Mouse (Mus musculus) MEL (cell line): ENCODE data around the gene Slco3a1. TPM values are rescaled to one million over a fixed set of nuclear protein-coding genes. Genes with fewer than 3 reads are reported as not detected.

Experiments
- DNase-seq: peaks from one replicate; pipeline ENCODE4 v3.0.0; 2011; ENCODE audit warnings: low read depth, low spot score
- H3K27ac ChIP-seq: 2 replicates; pipeline ENCODE4 v1.5.1; 2012; ENCODE audit warnings: low read depth, mild to moderate bottlenecking, control low read depth, low read length, moderate library complexity; ENCODE audit not compliant: control insufficient read depth
- H3K27me3 ChIP-seq, 2 experiments: fragments of 150-350 bp in 1 of 2; sonication (generic) in 1 of 2; 2 replicates each; pipeline ENCODE4 v1.6.1; 2012; ENCODE audit warnings: low read length in 2 of 2, mild to moderate bottlenecking in 2 of 2, improper control_type of control experiment in 1 of 2, moderate library complexity in 1 of 2; ENCODE audit not compliant: insufficient read depth in 2 of 2, control insufficient read depth in 1 of 2
- H3K36me3 ChIP-seq, 2 experiments: 2 replicates each; pipeline ENCODE4 v1.6.1; 2012 to 2014; ENCODE audit warnings: low read length in 2 of 2, improper control_type of control experiment in 1 of 2, inconsistent platforms in 1 of 2, mild to moderate bottlenecking in 1 of 2; ENCODE audit not compliant: insufficient read depth in 2 of 2, control insufficient read depth in 1 of 2
- H3K4me1 ChIP-seq, 2 experiments: fragments of 150-350 bp in 1 of 2; sonication (generic) in 1 of 2; 2 replicates each; pipeline ENCODE4 v1.6.1; 2012; ENCODE audit warnings: low read length in 2 of 2, improper control_type of control experiment in 1 of 2, mild to moderate bottlenecking in 1 of 2; ENCODE audit not compliant: insufficient read depth in 2 of 2, control insufficient read depth in 1 of 2
- H3K4me3 ChIP-seq, 2 experiments: fragments of 150-350 bp in 1 of 2; sonication (generic) in 1 of 2; 2 replicates each; pipeline ENCODE4 v1.5.1; 2012; ENCODE audit warnings: low read depth in 2 of 2, low read length in 2 of 2, mild to moderate bottlenecking in 2 of 2, moderate library complexity in 2 of 2, control low read depth in 1 of 2, improper control_type of control experiment in 1 of 2; ENCODE audit not compliant: control insufficient read depth in 1 of 2, insufficient read depth in 1 of 2
- H3K79me2 ChIP-seq: 2 replicates; pipeline ENCODE4 v1.6.1; 2012; ENCODE audit warnings: mild to moderate bottlenecking, low read length, moderate library complexity; ENCODE audit not compliant: control insufficient read depth, poor library complexity, insufficient read depth
- H3K9ac ChIP-seq: 2 replicates; pipeline ENCODE4 v1.6.1; 2012; ENCODE audit warnings: low read depth, mild to moderate bottlenecking, control low read depth, low read length, moderate library complexity; ENCODE audit not compliant: control insufficient read depth, poor library complexity, severe bottlenecking
- H3K9me3 ChIP-seq: fragments of 150-350 bp; sonication (generic); replicated peaks from 2 replicates; pipeline ENCODE4 v1.6.1; 2012; ENCODE audit warnings: mild to moderate bottlenecking, low read length, improper control_type of control experiment, moderate library complexity; ENCODE audit not compliant: insufficient read depth
- CHD1 ChIP-seq: IDR thresholded peaks from 2 replicates; pipeline ENCODE4 v1.6.1; 2012; ENCODE audit warnings: low read depth, mild to moderate bottlenecking, inconsistent platforms, low read length, improper control_type of control experiment
- E2F4 ChIP-seq: IDR thresholded peaks from 2 replicates; pipeline ENCODE4 v1.6.1; 2011; ENCODE audit warnings: low read depth, low read length, improper control_type of control experiment, borderline replicate concordance
- GABPA ChIP-seq: IDR thresholded peaks from 2 replicates; pipeline ENCODE4 v1.6.1; 2012; ENCODE audit warnings: low read depth, mild to moderate bottlenecking, inconsistent platforms, low read length, improper control_type of control experiment, moderate library complexity
- KAT2A ChIP-seq: conservative IDR thresholded peaks from 2 replicates; pipeline ENCODE4 v1.6.1; 2012; ENCODE audit warnings: low read depth, low read length, improper control_type of control experiment, inconsistent platforms
- MEF2A ChIP-seq: IDR thresholded peaks from 2 replicates; pipeline ENCODE4 v1.6.1; 2014; ENCODE audit warnings: low read depth, mild to moderate bottlenecking, inconsistent platforms, low read length, improper control_type of control experiment; ENCODE audit not compliant: poor library complexity, insufficient replicate concordance, severe bottlenecking; ENCODE audit errors: extremely low read depth
- NELFE ChIP-seq: IDR thresholded peaks from 2 replicates; pipeline ENCODE4 v1.6.1; 2011; ENCODE audit warnings: low read depth, low read length, improper control_type of control experiment
- POLR2AphosphoS5 ChIP-seq: IDR thresholded peaks from 2 replicates; pipeline ENCODE4 v1.6.1; 2012; ENCODE audit warnings: low read depth, borderline replicate concordance, mild to moderate bottlenecking, inconsistent platforms, low read length, moderate library complexity, mixed read lengths
- RCOR1 ChIP-seq: IDR thresholded peaks from 2 replicates; pipeline ENCODE4 v1.6.1; 2012; ENCODE audit warnings: low read depth, mild to moderate bottlenecking, inconsistent platforms, low read length, improper control_type of control experiment
- SIN3A ChIP-seq: IDR thresholded peaks from 2 replicates; pipeline ENCODE4 v1.6.1; 2012; ENCODE audit warnings: low read length, improper control_type of control experiment, inconsistent platforms
- TCF12 ChIP-seq: IDR thresholded peaks from 2 replicates; pipeline ENCODE4 v1.6.1; 2014; ENCODE audit warnings: low read depth, mild to moderate bottlenecking, inconsistent platforms, low read length, improper control_type of control experiment, moderate library complexity
- USF2 ChIP-seq, 2 experiments: IDR thresholded peaks; 2 replicates each; pipeline ENCODE4 v1.6.1; 2011 to 2012; ENCODE audit warnings: improper control_type of control experiment in 2 of 2, low read length in 2 of 2, borderline replicate concordance in 1 of 2, inconsistent platforms in 1 of 2, low read depth in 1 of 2, mild to moderate bottlenecking in 1 of 2; ENCODE audit not compliant: insufficient read depth in 1 of 2
- polyA plus RNA-seq, 2 experiments: library from polyadenylated mRNA; stranded (reverse) in 1 of 2; unstranded in 1 of 2; fragments of >175 nt in 1 of 2; fragments of >200 nt in 1 of 2; gene quantifications; 2 replicates each; pipeline versions ENCODE4 v1.2.1 to v1.2.4; 2012; ENCODE audit warnings: low replicate concordance in 2 of 2, low read depth in 1 of 2; ENCODE audit not compliant: insufficient read length in 2 of 2, insufficient read depth in 1 of 2, missing spikeins in 1 of 2
- total RNA-seq: library from RNA; depleted of rRNA; stranded (reverse); fragments of 300-350 nt; gene quantifications from 2 replicates; pipeline ENCODE4 v1.2.3, GENCODE M21; 2012

Gene Slco3a1
- total and polyA plus RNA-seq, 3 experiments = 17.6 to 20.9 TPM; not detected in 1

DNA sequence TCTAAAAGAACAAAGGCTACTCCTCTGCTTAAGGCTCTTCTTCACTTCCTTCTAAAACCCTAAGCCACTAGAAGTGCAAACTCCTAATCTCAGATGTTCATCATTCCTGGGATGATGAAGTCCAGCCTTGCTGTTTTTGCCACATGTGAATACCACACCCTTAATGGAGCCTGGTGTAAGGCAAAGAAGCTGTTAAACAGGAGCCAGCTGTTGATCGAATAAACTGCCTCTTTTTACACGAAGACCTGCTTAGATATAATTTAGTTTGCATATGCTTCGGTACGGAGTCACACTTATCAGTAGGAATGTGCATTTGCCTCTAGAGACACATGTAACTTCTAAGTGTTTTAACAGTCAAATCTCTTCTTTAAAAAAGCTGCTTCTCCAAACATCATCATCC, 2.0 kb downstream of the Slco3a1 start (continued):
- TF ChIP-seq MEF2A (no peak), KAT2A (no peak), GABPA (no peak), USF2 (IDR thresholded peaks at IDR 0.05; ENCODE audit: borderline replicate concordance in 1 of 2, insufficient read depth in 1 of 2, low read depth in 1 of 2, low read length in 2 of 2) (no peak), E2F4 (no peak)

GRCm38 (mm10) chr7:74552000-74552358, 2.6 kb downstream of the Slco3a1 start:
- no peaks in the 10 kb centered on the region for H3K9me3 ChIP-seq
- H3K4me1 ChIP-seq = peaks cover 22 to 47% of the 10 kb centered on the region in 2 experiments
- H3K36me3 ChIP-seq = peaks cover 0 to 48% of the 10 kb centered on the region in 2 experiments; a peak in 3 of 4 replicates
- no peaks in the 10 kb centered on the region for H3K27me3 ChIP-seq
- peak; percentile 24 for DNase-seq
- no peak overlapping the region for H3K27ac ChIP-seq
- TF ChIP-seq RCOR1 = no peak
- no peak for TF ChIP-seq NELFE
- no peak for TF ChIP-seq USF2 (IDR thresholded peaks at IDR 0.05; ENCODE audit: borderline replicate concordance in 1 of 2, insufficient read depth in 1 of 2, low read depth in 1 of 2, low read length in 2 of 2)
- 0 out of 2 replicates have a peak, but pooled peaks have one; percentile 55 for TF ChIP-seq CHD1
- TF ChIP-seq TCF12 = no peak
- no peak overlapping the region for H3K9ac ChIP-seq
- peak overlapping the region in 1 of 2 experiments; percentile 70; a peak in 1 of 4 replicates for H3K4me3 ChIP-seq
- H3K79me2 ChIP-seq = peaks cover 33% of the 10 kb centered on the region

DNA sequence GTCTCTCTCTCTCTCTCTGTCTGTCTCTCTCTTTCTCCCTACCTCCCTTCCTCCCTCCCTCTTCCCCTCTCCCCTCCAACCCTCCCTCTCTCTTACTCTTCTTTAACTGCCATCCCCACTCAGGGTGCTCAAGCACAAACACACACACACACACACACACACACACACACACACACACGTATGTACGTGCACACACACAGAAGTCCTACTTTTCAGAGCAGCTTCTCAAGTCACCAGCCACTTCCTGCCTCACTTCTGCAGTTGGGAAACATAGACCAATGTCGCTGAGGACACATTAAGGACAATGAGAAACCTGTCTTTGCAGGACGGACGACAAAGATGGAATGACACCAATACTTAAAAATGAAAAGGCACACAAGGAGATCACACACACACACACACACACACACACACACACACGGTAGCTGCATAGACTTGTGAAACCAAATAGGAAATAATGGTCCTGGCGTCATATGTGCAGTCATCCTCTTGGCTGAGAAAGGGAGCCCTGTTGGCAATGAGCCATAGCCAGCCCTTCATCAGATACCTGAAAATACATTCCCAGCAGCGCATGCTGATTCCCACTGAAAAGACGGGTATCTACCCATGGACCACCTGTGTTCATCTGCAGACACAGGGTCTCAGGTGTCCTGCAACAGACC, 3.1 kb downstream of the Slco3a1 start:
- Histone ChIP-seq H3K9me3 (no peaks in the 10 kb centered on the region), H3K27me3 (no peaks in the 10 kb centered on the region), H3K9ac (no peak overlapping the region), H3K4me3 (no peak overlapping the region; a peak in 1 of 4 replicates), H3K4me1 (peaks cover 22 to 50% of the 10 kb centered on the region in 2 experiments), H3K79me2 (peaks cover 37% of the 10 kb centered on the region), H3K36me3 (peaks cover 0 to 48% of the 10 kb centered on the region in 2 experiments; a peak in 3 of 4 replicates), H3K27ac (no peak overlapping the region; the same call in 1 of the 2 replicates)
- DNase-seq = peak; percentile 47
- TF ChIP-seq POLR2AphosphoS5 (no peak), SIN3A (0 out of 2 replicates have a peak, but pooled peaks have one; percentile 22)
